Mouse (Mus musculus): ENCODE data around the gene Ube2t.

The Ube2t gene

DNA sequence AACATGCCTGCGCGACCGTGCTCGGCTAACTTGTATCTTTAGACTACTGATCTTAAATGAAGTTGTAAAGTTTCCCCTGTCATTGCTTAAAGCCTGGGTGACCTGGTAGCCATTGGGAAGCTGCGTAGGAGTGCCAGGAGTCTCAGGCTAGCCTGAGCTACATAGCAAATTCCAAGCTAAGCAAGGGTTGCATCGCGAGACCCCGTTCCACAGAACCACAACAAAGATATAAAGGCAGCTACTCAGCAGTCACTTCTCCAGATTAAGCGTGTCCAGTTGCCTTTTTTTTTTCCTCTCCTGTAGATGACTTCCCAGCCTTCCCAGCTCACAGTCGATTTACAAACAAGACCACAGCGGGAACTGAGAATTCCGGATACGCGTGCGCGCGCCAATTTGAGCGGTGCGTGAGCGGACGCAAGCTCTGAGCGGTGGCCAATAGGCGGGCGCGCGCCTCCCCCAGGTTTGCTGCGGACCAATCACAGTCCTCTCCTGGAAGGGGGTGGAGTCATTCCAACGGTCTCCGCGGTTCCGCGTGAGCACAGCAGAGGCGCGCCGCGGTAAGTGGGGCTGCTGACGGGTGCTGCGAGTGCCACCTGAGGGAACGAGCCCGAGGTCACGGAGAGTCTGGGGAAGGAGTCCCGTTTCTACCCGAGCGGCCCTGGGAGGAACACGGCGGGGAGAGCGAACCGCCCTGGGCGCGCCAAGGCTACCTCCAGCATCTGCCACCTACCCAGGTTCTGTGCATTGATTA lies at the start of gene Ube2t:
TSS of gene Ube2t (plus strand) at position 513 of the 751 bp plus-strand sequence.
- peak; percentile 97 for DNase-seq

DNA sequence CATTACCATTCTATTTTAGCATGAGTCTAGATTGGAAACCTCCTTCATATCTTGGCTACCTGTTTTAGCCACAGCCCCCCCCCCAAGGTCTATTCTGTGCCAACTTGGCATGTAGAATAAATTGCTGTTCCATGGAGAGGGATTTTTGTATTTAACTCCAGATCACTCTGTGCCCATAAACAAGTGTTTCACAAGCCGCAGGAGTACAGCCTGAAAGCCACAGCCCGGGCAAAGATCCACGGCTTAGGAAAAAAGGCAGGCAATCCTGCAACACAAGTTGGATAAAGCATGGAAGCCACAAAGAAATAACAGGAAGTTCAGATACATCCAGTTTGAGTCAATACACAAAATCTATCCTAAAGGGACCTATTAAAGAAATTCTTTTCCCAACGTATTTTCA lies 48.8 kb upstream of the Ube2t start:
- peak; percentile 52 for DNase-seq

DNA sequence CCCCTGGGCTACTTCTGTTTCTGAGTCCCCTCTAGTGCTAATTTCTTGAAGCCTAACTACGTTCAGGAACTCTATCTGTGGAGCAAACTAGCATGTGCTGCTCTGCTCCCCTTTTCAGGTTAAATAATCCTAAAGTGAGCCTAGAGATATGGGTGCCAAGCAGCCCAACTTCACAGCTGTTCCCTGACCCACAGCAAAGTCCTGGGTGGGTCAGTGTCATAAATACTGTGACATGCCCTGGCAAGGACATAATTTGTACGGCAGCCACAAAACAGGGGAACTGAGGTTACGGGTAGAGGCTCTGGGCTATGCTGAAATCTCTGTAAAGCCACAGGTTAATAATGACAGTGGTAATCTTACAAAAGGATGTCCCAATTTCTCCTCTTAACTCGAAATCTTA lies 46.9 kb upstream of the Ube2t start:
- DNase-seq: no peak

DNA sequence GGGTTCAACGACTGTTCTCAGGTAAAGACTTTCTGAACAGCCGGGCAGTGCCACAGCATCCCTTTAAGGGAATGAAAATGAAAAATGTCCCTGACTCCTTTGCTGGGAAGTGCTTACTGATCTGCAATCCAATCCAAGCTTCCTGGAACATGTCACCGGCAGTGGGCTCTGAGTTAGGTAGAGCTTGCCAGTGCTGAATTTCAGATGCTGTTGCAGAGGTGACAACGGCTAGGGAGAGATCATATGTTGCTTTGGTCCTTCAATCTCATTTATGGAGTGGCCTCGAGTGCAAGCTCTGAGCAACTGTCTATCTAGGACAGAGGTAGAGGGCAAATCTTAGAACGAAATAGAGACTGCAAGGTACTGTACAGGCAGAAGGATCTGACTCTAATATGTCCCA lies 43.4 kb upstream of the Ube2t start:
- DNase-seq: no peak

DNA sequence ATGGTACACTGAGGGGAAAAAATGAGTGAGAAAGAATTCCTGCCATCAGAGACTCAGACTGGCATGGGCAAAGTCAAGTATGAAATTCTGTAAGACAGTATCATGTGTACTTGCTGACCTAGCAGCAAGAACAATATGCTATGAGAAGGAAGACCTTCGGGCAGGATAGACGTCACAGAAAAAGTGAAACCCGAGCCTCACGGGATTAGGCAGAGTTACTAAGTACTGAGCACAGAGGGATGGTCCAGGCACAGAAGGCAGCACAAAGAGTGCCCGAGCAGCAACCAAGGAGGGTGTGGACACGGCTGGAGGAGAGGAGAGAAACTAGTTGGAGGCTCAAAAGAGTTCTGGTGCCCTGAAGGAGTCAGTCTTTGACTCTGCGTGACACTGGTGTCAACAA lies 29.9 kb upstream of the Ube2t start:
- DNase-seq: no peak

DNA sequence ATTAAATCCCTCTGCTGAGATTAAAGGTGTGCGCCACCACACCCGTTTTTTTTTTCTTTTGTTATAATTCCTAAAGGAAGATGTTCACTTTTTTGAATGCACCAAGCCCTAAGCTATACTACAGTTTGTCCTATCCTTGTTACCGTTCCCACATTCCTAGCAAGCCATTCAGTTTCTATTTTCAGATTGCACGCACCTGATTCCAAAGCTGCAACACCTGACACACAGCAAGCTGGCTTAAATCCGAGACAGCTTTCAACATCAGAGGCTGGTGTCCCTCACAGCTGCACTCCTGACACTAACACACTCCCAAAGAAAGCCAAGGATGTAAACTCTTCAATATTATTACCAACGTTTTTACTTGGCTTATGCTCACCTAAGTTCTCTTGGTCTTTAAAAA lies 26.0 kb upstream of the Ube2t start:
- peak; percentile 14 for DNase-seq

DNA sequence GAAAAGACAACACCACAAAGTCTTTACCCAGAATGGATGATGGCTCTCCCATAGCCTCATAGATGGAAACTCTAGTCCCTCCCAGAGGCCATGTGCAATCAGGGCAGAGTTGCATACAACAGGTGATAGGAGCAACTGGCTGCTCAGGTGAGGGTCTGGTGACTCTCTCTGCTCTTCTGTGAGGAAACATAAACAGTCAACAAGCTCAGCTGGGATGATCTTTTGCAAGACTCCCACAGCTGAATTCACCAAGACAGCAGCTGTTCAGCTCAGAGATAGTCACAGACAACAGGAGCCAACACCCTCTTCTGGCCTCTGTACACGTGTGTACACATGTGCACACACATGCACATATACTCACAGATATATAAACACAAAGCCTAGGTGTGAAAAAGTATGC lies 24.1 kb upstream of the Ube2t start:
- DNase-seq: no peak

DNA sequence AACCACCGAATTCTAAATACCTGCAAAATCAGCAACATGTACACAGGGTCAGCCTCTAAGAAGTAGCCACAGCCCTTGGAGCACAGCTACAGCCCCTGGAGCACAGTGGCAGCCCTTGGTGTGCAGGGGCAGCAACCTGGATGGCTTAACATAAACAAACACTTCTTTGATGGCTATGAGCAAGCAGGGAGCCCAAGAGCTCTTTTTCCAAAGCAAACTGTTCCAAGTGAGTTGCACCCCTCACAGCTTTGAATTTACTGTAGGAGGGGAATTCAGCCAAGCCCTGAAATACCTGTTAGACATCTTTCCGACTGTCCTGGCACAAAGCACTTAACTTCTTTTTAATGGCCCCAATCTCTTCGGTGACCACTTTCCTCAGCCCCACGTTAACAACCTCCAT lies 21.5 kb upstream of the Ube2t start:
- DNase-seq: peak; percentile 9

DNA sequence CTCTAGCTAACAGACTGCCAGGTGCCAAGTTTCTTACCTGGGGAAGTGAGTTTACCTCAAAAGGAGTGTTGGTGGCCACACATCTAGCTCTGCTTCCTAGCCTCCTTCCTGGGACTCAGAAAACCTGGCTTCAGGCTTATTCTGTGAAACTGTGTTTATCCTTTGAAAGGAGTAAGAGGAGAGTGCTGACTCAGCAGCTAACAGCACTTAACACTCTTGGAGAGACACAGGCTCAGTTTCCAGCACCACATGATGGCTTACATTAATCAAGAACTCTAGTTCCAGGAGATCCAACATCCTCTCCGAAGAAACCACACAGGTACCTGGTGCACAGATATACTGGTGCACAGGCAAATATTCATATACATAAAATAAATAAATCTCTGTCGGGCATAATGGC lies 19.5 kb upstream of the Ube2t start:
- no peak for DNase-seq

DNA sequence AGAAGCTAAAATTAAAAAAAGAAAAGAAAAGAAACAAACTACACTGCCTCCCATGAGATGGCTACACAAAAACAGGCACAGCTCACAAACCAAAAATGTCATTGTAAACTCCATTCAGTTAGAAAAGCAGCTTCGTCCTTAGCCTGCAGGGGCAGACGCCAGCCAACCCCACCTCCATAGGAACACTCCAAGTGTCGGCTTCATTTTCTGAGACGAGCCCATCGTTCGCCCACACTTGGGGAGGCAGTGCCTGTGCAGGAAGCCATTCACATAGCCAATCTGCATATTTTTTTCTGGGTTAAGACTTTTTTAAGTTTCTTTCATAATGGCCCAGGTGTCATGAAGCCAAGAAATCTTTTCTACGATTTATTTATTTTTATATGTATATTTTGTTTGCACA lies 14.8 kb upstream of the Ube2t start:
- DNase-seq: no peak

DNA sequence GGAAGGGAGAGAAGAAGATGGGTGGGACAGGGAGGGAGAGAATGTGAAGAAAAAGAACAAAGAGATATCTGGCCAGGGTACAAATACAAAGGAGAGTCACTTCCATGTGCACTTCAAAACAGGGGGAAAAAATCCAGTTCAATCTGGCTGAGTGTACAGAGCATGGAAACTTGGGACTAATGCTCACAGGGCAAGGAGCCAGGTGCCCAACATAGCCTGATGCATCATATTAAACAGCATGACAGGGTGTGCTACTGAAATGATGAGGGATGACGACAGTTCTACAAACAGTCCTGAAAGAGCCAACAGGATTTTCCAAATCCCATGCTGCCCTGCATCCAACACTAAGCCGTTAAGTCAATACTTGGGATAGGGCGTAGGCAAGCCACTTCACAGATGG lies 12.4 kb upstream of the Ube2t start:
- no peak for DNase-seq

DNA sequence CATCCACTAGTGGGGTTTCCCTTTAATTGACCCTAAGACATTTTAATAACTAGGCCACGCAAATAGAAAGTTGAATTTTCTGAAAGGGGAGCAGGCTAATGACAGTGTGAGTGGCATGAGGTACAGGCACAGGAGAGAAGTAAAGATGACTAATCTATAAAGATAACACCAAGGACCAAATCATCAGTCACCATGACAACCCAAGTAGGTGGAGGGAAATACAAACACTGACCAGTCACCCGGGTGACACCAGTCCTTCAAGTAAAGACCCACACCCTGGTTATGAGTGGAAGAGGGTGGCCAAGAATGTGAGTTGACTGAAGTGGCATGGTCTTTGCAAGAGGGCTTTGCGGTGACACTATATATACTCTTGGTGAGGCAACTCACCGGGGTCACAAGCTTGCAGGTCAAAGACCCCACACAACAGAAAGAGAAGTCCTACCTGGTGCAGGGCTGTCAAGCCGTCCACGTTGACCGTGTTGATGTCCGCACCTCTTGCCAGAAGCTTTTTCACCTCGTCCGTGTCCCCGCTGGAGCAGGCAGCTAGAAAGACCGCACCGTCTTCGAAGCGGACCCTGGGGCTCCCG lies 7.2 kb upstream of the Ube2t start:
- peak; percentile 27 for DNase-seq

DNA sequence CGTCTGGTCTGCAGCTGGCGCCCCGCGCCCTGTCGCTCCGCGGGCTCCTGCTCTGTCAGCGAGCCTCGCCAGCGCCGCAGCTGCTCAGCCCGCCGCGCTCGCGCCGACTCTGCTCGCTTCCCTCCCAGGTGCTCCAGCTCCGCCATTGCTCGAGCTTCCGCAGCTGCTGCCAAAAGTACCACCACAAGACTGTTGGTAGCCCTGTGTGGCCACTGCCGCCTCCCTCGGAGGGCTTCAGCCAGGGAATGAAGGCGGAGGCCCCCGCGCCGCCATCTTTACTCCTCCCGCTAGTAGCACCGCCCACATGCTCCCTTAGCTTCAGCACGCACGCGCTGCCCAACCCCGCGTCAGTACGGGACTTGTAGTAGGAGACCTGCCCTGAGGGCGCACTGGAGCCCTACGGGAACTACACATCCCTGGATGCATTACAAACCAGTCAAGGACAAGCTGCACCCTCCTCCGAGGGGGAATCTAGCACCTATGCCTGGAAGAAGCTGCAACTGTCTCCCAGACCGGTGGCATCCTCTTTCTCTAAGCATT lies 6.7 kb upstream of the Ube2t start, which contains the start of gene Ppp1r12b:
TSS of gene Ppp1r12b (minus strand) at position 306 of the 540 bp plus-strand sequence.
- DNase-seq: peak; percentile 98

DNA sequence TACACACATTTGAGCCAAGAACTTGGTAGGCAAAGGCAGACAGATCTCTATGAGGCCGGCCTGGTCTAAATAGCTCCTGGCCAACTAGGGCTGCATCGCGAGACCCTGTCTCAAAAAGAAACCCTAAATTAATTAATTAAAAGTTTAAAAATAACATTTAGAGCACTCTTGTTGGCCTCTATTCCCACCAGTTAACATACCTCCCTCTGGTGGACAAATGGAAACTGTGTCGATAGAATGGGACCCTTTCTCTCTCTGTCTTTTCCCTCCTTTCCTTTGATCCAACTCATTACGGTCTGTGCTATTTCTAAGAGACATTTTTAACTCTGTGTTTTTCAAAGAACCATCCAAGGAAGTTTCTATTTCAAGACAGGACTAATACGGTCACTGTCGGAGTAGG lies 1.7 kb upstream of the Ube2t start:
- DNase-seq: no peak

DNA sequence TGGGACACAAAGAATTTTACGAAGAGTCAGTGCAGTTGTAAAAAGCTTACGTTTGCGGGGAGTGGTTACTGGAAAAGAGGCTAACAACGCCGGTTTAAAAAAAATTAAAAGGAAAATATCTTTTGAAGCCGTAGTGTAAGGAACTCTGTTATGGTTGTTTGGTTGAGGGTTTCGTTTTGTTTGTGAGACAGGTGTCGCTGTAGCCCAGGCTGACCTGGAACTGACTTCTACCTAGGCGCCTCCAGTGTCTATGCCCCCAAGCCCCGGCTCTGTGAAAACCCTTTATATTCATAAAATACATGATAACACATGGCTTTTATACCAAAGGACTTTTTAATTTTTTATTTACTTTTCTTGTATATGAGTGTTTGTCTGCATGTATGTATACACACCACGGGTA lies 456 bp downstream of the Ube2t start:
- DNase-seq: peak; percentile 22

DNA sequence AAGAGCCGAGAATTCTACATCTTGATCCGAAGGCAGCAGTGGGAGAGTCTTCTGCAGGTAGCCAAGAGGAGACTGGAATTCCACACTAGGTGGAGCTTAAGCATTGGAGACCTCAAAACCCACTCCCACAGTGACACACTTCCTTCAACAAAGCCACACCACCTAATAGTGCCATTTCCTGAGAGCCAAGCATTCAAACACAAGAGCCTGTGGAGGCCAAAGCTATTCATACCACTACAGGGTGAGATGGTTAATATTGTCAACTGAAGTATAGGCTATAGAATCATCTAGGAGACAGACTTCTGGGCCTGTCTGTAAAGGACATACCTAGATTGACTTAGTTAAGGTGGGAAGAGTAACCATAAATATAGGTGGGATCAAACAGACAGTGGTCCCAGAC lies 3.1 kb downstream of the Ube2t start:
- DNase-seq: no peak

DNA sequence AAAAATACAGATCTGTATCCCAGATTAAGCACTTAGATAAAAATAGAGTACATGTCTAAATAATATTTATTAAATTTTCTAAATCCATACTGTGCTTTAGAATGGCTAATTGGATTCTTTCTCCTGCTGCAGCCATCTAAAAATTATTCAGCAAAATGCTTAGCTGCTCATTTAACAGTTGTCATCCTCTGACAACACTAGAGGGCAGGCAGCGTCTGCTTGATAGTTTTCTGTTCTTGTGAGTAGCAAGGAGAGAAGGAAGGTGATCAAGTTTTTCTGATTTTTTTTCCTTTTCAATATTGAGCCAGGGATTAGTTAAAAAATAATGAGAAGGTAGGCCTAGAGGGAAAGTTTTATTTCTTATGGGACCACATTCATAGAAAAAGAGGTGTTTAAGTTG lies 10.6 kb downstream of the Ube2t start:
- peak; percentile 7 for DNase-seq

DNA sequence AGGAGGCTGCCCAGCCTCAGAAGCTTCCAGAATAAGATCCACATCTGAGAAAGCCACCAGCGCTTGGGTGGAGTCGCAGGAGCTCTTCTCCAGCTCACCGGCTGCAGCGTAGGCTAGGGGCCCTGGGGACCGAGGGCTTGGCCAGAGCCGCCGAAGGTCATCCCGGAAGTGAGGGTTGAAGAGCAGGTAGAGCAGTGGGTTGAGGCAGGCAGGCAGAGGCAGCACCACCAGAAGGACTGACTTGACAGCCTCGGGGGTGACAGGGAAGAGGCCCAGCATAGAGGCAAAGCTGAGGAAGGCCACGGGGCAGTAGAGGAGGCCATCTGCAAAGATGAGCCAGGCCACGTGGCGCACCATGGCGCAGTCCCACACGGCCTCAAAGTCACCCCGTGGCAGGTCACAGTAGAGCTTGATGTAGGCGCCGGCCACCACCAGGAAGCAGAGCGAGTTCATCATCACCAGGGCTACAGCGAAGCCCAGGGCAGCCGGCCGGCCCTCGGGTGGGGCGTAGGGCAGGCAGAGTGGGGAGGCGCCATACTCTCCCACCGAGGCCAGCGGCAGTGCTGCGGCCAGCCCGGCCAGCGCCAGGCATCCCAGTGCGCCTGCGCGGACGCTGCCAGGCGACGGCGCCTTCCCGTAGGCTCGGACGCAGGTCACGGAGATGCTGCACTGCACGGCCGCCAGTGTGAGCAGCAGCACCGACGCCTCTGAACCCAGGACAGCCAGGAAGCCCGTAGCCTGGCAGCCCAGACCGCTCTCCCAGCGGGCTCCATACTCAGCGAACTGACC lies 25.0 kb downstream of the Ube2t start:
- peak; percentile 53 for DNase-seq

DNA sequence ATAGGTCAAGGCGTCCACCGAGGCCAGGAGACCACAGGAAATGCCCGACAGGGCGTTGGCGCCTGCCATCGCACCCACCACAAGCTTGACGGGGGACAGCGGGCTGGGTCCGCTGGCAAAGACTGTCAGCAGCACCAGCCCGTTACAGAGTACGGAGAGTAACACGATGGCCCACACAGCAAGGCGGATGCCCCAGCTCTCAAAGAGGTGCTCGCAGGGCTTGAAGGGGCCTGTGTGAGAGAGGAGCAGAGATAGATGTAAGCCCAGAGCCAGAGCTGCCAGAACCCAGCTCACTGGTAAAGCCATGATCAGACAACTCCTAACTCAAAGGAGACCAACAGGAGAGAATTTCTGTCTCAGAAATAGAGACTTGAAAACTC lies 25.6 kb downstream of the Ube2t start:
- no peak for DNase-seq

DNA sequence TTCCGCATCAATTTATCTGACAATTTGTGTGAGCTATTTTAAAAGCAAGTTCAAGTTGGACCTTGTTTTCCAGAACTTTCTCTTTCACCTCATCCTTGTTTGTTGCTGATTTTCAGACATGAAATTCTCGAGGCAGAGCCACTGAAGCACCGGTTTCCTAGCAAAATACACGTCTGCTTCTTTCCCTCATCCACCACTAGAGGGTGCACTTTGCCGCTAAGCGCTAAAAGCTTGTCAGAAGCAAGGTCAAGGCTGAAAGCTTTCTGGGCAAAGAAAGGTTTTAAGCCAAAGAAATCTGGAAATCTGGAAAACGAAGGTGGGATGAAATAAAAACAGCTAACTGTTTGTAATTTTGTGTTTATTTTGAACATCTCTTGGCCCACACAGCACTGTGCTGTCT lies 27.0 kb downstream of the Ube2t start:
- peak; percentile 84 for DNase-seq

DNA sequence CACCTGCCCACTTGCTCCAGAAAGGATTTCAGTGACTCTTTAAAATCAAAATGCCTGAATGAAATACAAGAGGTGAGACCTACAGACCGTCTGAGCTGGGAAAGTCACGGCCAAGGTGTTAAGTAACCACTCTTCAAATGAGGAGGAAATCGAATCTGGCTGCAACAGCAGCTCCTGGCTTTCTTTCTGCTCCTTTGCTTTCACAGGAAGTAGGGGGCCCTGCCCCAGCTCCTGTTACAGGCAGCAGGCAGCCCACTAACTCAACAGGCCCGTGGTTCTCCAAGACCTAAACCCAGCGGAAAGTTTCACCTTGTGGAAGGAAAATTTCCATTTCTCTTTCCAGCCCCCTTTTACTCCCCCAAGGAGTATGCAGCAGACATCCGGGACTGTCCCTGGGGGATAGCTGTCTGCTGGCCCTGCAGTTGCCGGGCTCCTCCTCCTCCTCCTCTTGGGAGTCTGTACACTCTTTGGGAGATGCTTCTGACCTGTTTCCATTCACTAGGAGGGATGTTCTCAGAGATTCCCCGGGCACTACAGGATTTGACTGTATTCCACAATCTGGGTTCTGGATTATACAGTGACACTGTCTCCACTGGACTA lies 29.8 kb downstream of the Ube2t start:
- no peak for DNase-seq

DNA sequence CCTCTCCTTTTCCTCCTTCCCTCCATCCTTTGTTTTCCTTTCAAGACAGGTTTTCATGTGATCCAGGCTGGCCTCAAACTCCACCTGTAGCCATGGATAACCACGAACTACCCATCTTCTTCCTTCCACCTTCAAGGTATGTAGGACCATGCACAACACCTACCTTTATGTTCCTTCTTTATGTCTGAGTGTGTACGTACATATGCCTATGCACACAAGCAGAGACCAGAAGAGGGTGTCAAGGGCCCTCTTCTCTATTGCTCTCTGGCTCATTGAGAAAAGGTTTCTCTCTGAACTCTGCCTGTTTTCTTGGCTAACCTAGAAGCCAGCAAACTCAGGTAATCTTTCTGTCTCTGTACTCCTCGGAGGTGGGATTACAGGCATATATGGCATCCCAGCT lies 32.4 kb downstream of the Ube2t start:
- no peak for DNase-seq

DNA sequence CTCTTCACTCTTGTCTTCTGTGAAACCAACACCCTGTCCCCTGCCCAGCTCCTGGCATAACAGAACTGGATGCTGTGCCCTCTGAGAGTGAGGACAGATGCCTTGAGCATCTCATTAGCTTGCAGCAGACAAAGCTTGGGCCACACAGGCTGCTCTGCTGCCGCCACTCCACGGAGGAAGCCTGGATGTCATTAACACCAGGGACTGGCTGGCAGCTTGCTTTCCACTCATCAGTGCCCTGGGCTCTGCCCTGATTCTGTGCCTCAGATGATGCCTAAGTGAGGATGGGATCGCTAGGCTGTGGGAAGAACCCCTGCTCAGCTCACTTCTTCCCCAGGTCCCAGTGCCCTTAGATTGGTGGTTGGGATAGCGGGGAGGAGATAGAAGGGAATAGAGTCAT lies 33.1 kb downstream of the Ube2t start:
- no peak for DNase-seq

Measured in lung, postnatal 36 days (tissue).